Mouse (Mus musculus) myocyte (in vitro differentiated cells): ENCODE measurements at regions not wholly inside any gene's neighbourhood (a gene's known extent, or its start where the extent isn't known, plus 50 kb on each side); places are given as distances from the start of the nearest gene placed in this dataset.

Source experiments
- POLR2A ChIP-seq: IDR thresholded peaks from one replicate; pipeline ENCODE4 v1.6.1; 2011; ENCODE audit warnings: low read depth, mild to moderate bottlenecking, control low read depth, moderate library complexity; ENCODE audit not compliant: insufficient read length
- USF1 ChIP-seq: IDR thresholded peaks from one replicate; pipeline ENCODE4 v1.6.1; 2011; ENCODE audit warnings: low read depth, mild to moderate bottlenecking, control low read depth, moderate library complexity

- TF ChIP-seq USF1 = no peak
- no peak for TF ChIP-seq POLR2A
Observed at GRCm38 (mm10) chr9:122521569-122521968, 170.2 kb downstream of the Abhd5 start.
